Mouse (Mus musculus): Measurements from ENCODE around the gene Cdc42ep1. TPM values are rescaled to one million over a fixed set of nuclear protein-coding genes. Genes with fewer than 3 reads are reported as not detected.

Cdc42ep1 gene
- total RNA-seq, 2 experiments from 2014 or later, result 40.9 to 48.6 TPM

DNA sequence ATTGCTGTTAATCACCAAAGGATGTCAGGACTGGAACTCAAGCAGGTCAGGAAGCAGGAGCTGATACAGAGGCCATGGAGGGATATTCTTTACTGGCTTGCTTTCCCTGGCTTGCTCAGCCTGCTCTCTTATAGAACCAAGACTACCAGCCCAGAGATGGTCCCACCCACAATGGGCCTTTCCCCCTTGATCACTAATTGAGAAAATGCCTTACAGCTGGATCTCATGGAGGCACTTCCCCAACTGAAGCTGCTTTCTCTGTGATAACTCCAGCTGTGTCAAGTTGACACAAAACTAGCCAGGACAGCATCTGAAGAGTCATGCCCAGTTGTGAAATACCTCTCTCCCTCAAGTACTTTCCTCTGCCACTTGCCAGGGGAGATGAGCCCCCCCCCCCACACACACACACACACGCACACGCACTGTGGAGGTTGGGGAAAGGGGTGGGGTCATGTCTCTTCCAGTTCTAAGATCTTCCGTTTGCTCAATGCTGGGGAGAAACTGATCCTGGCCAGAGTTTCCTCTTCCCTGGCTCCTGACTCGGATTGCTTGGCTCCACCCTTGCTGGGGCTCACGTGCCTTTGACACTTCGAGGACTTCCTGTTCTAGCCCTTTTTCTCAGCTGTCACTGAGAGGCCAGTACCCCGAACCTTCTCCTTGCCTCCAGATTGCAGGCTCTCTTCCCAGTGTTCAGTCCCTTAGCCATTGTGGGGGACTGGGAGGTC, 36.5 kb downstream of the Cdc42ep1 start:
- DNase-seq, result peak; percentile 30

DNA sequence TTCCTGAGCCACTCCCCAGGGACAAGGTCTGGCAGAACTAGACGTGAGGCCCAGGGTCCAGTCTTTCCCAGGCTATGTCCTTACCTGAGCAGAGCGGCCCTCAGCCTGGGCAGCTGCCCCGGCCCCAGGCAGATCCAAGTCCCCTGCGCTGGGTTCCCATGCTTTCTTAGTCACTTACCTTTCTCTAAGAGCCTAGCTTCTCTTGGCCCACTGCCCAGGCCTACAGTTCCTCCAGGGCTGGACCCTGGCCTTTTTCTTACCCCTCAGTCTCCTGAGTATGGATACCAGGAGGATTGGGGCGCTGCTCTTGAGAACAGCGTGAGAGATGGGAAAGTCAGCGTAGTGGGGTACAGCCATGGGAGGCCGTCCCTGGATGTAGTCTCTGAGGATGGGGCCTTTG, 38.0 kb downstream of the Cdc42ep1 start:
- DNase-seq, result no peak

DNA sequence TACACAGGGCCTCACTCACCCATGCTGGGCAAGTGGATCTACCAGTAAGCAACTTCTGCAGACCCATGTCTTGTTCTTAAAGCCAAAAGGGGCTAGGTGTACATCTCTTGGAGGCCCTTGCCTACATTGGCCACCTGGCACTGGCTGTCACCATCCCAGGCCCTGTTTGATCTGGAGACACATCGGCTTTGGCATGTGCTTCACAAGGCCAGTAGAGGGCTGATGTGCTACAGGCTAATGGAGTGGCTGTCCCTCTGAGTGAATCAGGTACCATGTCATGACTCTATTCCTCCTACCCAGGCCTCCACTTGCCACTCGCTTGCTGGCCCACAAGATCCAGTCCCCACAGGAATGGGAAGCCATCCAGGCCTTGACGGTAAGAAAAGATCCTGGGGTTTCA, 39.4 kb downstream of the Cdc42ep1 start:
- DNase-seq, result no peak

DNA sequence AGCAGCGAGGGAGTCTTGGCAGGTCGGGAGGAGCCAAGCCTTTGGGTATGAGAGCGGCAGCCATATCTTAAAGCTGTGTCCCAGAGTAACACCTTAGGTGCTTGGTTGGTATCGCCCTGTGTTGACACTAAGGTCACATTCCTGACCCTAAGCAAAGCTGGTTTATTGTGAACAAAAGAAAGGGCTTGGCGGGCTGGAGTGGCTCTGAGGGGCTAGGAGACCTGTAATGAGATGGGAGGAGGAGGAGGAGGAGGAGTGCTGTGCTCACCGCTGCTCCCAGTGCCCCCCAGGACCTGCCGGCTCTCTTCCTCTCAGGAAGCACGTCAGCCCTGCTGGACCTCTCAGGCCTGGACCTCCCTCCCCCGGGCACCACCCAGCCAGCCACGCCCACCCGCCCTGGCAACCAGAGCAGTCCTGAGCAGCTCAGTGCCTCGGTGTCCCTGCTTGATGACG, 47.0 kb downstream of the Cdc42ep1 start:
- DNase-seq, result no peak

DNA sequence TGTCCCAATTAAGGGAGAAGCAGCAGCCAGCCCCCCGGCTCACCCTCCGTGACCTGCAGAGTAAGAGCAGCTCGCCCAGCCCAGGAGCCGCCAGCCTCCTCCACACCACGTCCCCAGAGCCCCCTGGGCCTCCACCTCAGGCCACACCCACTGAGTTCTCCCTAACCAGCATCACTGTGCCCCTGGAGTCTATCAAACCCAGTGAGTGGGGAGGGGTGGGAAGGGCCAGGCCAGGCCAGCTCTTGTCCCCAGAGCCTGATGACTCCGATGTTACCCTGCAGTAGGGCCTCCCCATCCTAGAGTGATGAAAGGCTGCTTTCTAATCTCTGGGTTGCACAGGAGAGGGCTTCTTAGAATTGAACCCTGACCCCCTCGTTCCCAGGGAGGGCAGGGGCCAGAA, 50.0 kb downstream of the Cdc42ep1 start:
- DNase-seq, result no peak

DNA sequence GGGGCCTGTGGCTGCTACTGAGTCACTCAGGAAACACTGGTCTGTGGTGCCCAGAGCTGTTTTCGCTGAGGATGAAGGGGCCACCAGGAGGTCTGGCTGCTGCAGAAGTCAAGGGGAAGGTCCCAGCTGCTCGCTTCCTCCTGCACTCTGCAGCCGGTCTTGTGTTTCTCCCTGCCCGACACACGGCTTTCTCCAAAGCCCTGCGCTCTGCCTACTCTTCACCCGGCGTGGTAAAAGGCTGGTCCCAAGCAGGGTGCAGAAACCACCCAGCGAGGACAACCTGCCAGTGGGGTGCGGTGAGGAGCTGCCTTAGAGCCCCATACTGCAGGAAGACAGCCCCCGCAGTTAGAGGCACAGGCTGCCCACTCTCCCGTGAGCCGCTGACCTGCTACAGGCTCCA, 52.3 kb downstream of the Cdc42ep1 start:
- no peak for DNase-seq

DNA sequence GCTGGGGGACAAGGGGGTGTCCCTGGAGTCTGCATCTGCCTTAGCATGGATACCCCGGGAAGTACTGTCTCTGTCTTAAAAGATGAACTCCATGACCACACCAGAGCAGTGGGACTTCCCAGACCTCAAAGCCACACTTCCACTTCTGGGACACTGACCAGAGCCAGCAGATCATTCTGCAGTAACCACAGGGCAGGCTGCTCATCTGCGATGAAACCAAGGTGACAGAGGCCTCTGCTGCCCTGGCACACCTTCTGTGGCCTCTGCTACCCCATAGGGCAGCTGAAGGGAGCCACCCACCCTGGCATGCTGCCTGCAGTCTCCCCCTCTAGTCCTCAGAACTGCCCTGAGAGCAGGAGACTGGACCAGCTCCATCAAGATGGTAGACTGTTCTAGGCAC, 53.3 kb downstream of the Cdc42ep1 start:
- no peak for DNase-seq

DNA sequence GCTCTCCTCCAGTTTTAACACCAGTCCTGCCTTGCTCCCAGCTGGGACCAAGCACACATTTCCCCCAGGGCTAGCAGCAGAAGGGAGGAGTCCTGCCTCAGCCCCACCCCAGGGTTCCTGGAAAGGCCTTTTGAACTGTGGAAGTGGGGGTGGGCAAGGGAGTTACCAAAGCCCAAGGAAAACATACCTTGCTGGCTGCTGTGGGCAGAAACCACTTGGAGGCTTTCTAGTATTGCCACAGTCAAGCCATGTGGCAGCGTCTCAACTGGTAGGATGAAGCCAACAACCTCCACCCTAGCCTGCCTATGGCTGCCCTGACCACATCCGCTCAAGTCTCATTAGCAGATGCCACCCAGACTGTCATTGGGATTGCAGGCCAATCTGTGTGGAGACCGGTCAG, 53.7 kb downstream of the Cdc42ep1 start:
- DNase-seq, result no peak

DNA sequence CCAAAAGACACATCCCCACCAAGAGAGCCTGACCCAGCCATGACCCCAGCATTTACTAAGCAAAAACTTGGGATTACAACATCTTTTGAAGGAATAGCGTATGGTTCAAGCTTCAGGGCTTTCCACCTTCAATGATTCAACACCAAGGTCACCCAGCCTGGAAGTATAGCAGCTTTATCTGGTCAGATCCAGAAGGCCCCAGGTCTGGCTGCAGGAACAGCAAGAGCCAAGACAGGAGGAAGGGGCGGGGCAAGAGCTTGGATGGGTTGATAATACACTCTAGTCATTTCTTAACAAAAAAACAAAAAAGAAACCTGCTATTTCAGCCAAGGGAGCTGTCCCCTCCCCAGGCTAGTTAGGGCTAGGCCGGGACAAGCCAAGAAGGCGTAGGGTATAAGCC, 55.1 kb downstream of the Cdc42ep1 start:
- DNase-seq, result no peak

DNA sequence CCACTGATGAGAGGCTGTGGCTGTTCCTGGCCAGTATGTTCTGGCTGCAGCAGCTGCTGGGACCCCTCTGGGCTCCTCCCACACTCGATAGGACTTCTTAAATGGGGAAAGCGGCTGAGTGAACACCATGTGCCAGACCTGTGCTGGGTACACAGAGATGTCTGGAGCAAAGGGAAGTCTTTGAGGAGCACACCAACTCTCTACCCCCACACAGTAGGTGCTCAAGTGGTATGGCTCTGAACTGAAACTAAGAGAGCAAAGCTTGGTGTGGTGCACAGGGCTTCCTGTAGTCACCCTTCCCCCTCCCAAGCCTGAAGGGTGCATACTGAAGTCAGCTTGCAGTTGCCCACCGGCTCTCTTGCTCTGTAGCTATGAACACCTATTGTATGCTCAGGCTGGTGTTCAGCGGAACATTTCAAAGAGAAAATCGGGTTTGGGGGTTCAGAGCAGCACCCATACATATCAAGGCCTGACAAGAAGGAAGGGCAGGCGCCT, 56.1 kb downstream of the Cdc42ep1 start:
- no peak for DNase-seq

DNA sequence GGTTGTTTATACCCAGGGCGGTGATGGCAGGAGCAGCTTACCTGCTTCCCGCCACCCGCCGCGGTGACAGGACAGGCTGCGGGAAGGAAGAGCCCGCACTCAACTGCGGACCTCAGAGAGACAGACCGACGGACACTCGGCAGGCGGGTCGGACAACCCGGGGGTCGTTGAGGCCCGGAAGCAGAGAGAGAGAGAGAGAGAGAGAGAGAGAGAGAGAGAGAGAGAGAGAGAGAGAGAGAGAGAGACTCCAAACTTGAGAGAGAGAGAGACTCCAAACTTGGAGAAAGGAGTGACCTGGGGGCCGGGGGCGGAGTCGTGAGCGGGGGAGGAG, 57.0 kb downstream of the Cdc42ep1 start, which contains the start of gene Gm49510:
Gene Gm49510 (plus strand): TSS at position 259 of the 331 bp plus-strand sequence.
- DNase-seq, result no peak

DNA sequence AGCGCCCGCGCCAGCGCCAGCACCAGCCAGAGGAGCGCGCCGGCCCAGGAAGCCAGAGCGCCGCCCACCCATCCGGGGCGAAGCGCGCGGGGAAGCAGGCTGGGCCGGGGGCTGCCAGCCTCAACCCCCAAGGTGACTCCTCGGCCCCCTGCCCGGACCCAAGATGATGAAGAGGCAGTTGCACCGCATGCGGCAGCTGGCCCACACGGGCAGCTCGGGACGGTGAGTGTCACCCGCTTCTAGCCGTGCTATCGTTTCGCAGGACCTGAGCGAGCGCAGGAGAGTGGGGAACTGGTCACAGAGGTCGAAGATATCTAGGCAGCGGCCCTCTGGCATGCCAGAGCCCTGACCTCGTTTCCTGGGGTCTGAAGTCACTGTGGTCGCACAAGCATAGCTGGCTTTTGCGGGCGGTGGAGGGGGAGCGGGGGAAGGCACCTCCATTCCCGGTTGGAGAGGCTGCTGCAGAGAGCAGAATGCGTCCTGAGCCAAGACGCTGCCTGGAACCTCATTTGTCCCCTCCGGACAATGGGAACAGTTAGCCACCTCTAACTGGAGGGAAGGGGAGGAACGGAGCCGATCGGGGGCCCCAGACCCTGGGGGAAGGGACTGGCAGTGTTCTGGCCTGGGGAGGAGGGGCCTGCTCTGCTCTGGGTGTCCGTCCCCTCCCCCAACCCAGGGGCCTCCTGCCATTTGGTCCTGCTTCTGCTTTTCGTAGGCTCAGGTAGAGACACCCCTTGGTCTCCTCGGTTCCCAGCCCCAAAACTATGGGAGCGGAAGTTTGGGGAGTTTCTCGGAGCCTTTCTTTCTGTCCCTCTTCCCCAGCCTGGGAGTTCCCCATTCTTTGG, 57.5 kb downstream of the Cdc42ep1 start, which contains the start of gene Sh3bp1:
Gene Sh3bp1 (plus strand): TSS at position 29 of the 845 bp plus-strand sequence.
- DNase-seq, result peak; percentile 80

Small RNA genes within 50 kb of the gene (microRNA-seq; reads per million reads assigned to microRNA genes)
- 2.3 reads per million for gene Mir6955

Other genes starting within 250 kb of the Cdc42ep1 start
- 1 to 10 TPM; 7.0 to 9.9 TPM for gene Cyth4, start 245.6 kb upstream of the Cdc42ep1 start, total RNA-seq (2021)
- 1 to 10 TPM; 2.5 to 2.9 TPM for gene Elfn2, start 123.9 kb upstream of the Cdc42ep1 start, total RNA-seq (2021)
- gene Mfng, start 69.1 kb upstream of the Cdc42ep1 start, total RNA-seq (2021), result 10 to 100 TPM; 15.5 to 17.7 TPM
- gene Card10, start 39.6 kb upstream of the Cdc42ep1 start, total RNA-seq (2021), result 10 to 100 TPM; 12.0 to 12.4 TPM
- gene Lgals2, start 12.9 kb downstream of the Cdc42ep1 start, total RNA-seq (2021), result 1 to 10 TPM; 1.8 to 5.1 TPM
- 10 to 100 TPM; 48.8 to 50.6 TPM for gene Gga1, start 34.6 kb downstream of the Cdc42ep1 start, total RNA-seq (2021)
- gene Gm49510, start 57.0 kb downstream of the Cdc42ep1 start, total RNA-seq (2021), result not detected
- gene Sh3bp1, start 57.1 kb downstream of the Cdc42ep1 start, total RNA-seq (2021), result 10 to 100 TPM; 11.7 to 17.1 TPM
- gene Pdxp, start 71.3 kb downstream of the Cdc42ep1 start, total RNA-seq (2021), result 1 to 10 TPM; 5.2 to 6.1 TPM
- gene Lgals1, start 84.1 kb downstream of the Cdc42ep1 start, total RNA-seq (2021), result 100 to 1,000 TPM; 601 to 606 TPM
- gene Nol12, start 92.3 kb downstream of the Cdc42ep1 start, total RNA-seq (2021), result 10 to 100 TPM; 34.4 to 35.2 TPM
- 10 to 100 TPM; 87.8 to 88.2 TPM for gene Triobp, start 105.1 kb downstream of the Cdc42ep1 start, total RNA-seq (2021)
- gene H1f0, start 185.8 kb downstream of the Cdc42ep1 start, total RNA-seq (2021), result 100 to 1,000 TPM; 195 to 222 TPM
- gene Galr3, start 199.3 kb downstream of the Cdc42ep1 start, total RNA-seq (2021), result under 1 TPM; 0.30 to 0.48 TPM
- gene Ankrd54, start 220.3 kb downstream of the Cdc42ep1 start, total RNA-seq (2021), result 10 to 100 TPM; 19.2 to 21.4 TPM
- gene Eif3l, start 232.6 kb downstream of the Cdc42ep1 start, total RNA-seq (2021), result 100 to 1,000 TPM; 172 to 182 TPM